Mouse (Mus musculus): Measurements from ENCODE around the gene Slc25a34.

- TF ChIP-seq CTCF (IDR thresholded peaks at IDR 0.05; ENCODE audit: low read depth) (peak; percentile 66), EP300 (IDR thresholded peaks at IDR 0.05; ENCODE audit: low read depth) (no peak)
Observed at GRCm38 (mm10) chr4:141591547-141591946, 32.1 kb downstream of the Slc25a34 start.

Measured in heart, postnatal 0 days (tissue).